Mouse (Mus musculus): ENCODE data around the gene Ak6. TPM values are rescaled to one million over a fixed set of nuclear protein-coding genes. Genes with fewer than 3 reads are reported as not detected.

The Ak6 gene
- 368 and 379 TPM in 2 replicates for polyA plus RNA-seq (2015; fragmentation: Nextera tagmentation; extraction: Ambion mirVana)

DNA sequence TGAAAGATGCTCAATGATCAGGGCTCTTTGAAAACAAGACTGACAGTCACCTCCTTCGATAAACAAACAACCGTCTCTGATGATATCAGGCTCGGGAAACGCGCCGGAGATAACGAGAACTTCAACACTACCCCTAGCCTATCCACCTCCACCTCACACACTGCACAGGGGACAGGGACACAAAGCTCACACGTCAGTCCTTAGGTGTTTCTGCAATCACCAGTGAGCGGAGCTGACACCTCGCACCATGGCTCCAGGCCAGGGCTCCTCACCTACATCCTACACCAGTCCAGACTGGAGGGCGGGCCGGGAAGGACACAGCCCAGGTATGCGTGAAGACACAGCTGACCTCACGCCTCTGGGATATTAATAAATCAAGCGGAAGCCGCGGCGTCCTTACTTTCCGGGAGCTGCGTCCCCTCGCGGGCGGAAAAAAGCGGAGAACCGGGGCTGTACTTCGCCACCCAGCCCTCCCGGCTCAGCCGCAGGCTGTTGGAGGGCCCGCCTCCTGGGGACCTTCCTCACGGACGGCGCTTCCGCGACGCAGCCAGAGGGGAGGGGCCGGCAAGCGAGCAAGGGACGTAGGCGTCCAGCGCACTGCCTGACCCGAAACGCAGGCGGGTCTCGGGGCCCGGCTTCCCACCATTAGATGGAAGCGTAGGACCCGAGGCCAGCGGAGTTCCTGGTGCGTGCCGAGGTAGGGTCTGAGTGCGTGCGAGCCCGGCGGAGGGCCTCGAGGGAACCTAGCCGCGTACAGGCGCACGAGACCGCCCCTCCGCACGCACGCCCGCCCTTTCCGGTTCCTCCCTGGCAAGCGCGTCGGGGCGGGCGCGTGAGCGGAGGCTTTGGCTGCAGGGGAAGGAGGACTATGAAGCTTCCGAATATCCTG lies at the start of gene Ak6, which contains the start of gene Rad17:
TSS of gene Ak6 (plus strand) at position 430 of the 889 bp plus-strand sequence.
TSS of gene Rad17 (minus strand) at position 502 of the 889 bp plus-strand sequence.
- Histone ChIP-seq H3K4me2 (peak within 1 kb of the TSS; percentile 86), H3K9ac (peak within 1 kb of the TSS; percentile 90)
- under 1% methylated on average over 58 of the region's 73 CpGs for WGBS

DNA sequence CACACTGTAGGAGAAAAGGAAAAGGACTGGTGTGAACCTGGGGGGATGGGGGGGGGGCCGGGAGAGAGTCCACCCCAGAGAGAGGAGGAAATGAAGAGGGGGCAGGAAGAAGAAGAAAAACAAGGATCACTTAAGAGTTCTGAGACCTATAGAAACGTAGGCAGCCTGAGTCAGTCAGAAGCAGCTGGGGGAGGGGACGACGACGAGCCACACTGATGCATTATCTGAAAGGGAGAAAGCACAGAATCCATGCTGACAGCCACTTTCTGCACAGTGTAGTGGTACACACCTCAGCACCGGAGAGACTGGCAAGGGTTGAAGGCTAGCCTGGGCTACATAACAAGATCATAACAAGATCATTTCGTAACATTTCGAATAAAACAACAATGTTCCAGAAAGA lies 49.7 kb upstream of the Ak6 start:
- no peak overlapping the region for H3K9ac ChIP-seq
- H3K4me1 ChIP-seq, result no peaks in the 10 kb centered on the region
- no peaks in the 10 kb centered on the region for H3K27me3 ChIP-seq
- no peak for ATAC-seq
- no peaks in the 10 kb centered on the region for H3K9me3 ChIP-seq (replicated peaks)
- no peaks in the 10 kb centered on the region for H3K36me3 ChIP-seq (ENCODE audit: poor library complexity, severe bottlenecking)
- no peak overlapping the region for H3K27ac ChIP-seq
- H3K4me3 ChIP-seq, result no peak overlapping the region
- no peak overlapping the region for H3K4me2 ChIP-seq
- 76% methylated on average over 8 of the region's 8 CpGs for WGBS

More for the DNA sequence above, at the start of gene Ak6, which contains the start of gene Rad17:
- peaks cover 14% of the 10 kb centered on the region for H3K4me1 ChIP-seq
- no peaks in the 10 kb centered on the region for H3K27me3 ChIP-seq
- ATAC-seq, result peak; percentile 99
- peaks cover 22% of the 10 kb centered on the region for H3K36me3 ChIP-seq (ENCODE audit: poor library complexity, severe bottlenecking)
- H3K27ac ChIP-seq, result peak within 1 kb of the TSS; percentile 97
- no peaks in the 10 kb centered on the region for H3K9me3 ChIP-seq (replicated peaks)
- H3K4me3 ChIP-seq, result peak within 1 kb of the TSS; percentile 97

DNA sequence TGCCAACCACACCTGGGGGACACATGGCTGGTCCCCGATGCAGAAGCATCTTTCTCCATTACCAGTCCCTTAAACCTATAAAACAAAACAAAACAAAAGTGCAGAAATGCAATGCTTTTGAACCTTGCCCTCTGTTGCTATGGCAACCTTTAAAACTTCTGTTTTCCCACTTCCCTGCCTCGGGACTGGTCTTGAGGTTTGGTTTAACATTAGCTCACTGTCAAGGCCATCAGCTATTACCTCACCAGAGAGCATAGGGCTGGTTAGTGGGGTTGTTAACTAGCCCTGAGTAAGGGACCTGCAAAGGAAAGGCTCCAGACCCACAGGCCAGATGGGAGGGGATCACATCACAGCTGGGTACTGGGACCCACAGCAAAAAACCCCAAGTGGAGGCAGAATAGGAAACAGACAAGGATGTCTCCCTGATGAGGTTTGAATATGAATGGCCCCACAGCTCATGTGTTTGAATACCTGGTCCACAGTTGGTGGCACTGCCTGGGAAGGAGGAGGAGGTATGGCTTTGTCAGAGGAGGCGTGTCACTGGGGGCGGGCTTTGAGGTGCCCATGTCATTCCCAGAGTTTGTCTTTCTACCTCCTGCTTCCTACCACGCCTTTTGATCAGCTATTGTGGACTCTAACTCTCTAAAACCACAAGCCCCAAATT lies 48.4 kb upstream of the Ak6 start:
- Histone ChIP-seq H3K27me3 (no peaks in the 10 kb centered on the region), H3K27ac (no peak overlapping the region), H3K4me3 (no peak overlapping the region), H3K9me3 (replicated peaks) (no peaks in the 10 kb centered on the region), H3K9ac (no peak overlapping the region), H3K4me1 (no peaks in the 10 kb centered on the region), H3K36me3 (ENCODE audit: poor library complexity, severe bottlenecking) (no peaks in the 10 kb centered on the region), H3K4me2 (no peak overlapping the region)
- 63% methylated on average over 5 of the region's 5 CpGs for WGBS
- no peak for ATAC-seq

DNA sequence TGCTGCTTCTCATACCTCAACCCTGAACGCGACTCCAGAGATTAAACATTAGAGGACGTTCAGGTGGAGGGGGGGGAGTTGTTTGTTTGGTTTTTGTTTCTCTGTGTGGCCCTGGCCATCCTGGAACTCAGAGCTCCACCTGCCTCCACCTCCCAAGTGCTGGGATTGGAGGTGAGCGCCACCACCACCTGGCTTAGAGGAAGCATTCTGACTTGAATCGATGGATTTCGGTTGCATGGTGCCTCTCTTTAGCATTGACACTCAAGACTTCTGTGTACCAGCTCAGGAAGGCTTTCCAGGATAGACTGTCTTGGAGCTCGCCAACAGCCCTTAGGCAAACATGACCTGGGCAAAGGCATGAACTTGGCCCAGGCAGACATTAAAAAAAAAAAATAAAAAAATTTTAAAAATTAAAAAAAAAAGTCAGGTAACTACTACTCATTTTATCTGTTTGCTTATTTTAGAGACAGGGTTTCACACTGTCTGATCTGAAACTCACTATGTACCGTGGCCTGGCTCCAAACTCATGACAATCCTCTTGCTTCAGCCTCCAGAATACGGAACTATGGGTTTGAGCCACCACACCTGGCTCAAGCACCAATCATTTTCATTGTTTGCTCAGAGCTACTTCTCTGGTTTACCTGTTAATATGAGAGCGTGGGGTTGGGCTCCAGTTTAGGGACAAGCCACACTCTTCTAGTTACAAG lies 47.6 kb upstream of the Ak6 start:
- H3K4me3 ChIP-seq, result no peak overlapping the region
- H3K4me1 ChIP-seq, result no peaks in the 10 kb centered on the region
- no peak overlapping the region for H3K4me2 ChIP-seq
- no peak overlapping the region for H3K27ac ChIP-seq
- H3K36me3 ChIP-seq (ENCODE audit: poor library complexity, severe bottlenecking), result no peaks in the 10 kb centered on the region
- no peaks in the 10 kb centered on the region for H3K27me3 ChIP-seq
- no peak for ATAC-seq
- WGBS, result 89% methylated on average over 10 of the region's 10 CpGs
- H3K9me3 ChIP-seq (replicated peaks), result no peaks in the 10 kb centered on the region
- no peak overlapping the region for H3K9ac ChIP-seq

DNA sequence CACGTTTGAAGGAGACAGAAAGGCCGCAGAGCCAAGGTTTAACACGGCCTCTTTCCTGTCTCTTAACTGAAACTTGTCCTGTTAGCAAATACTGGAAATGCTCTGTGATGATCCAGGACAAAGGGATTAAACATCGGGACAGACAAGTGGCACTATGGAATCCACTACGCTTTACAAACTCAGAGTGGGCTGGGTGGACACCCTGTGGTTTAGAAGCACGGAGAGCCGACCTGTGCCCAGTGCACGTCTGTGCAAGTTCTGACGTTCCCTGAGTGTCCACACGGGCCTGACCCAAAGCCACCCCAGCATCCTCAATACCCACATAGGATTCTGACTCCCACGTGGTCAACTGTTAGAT lies 47.1 kb upstream of the Ak6 start:
- H3K4me2 ChIP-seq, result no peak overlapping the region
- no peak overlapping the region for H3K27ac ChIP-seq
- H3K9ac ChIP-seq, result no peak overlapping the region
- WGBS, result 92% methylated on average over 11 of the region's 11 CpGs
- no peaks in the 10 kb centered on the region for H3K36me3 ChIP-seq (ENCODE audit: poor library complexity, severe bottlenecking)
- ATAC-seq, result no peak
- H3K4me3 ChIP-seq, result no peak overlapping the region
- no peaks in the 10 kb centered on the region for H3K27me3 ChIP-seq
- H3K9me3 ChIP-seq (replicated peaks), result no peaks in the 10 kb centered on the region
- H3K4me1 ChIP-seq, result no peaks in the 10 kb centered on the region

DNA sequence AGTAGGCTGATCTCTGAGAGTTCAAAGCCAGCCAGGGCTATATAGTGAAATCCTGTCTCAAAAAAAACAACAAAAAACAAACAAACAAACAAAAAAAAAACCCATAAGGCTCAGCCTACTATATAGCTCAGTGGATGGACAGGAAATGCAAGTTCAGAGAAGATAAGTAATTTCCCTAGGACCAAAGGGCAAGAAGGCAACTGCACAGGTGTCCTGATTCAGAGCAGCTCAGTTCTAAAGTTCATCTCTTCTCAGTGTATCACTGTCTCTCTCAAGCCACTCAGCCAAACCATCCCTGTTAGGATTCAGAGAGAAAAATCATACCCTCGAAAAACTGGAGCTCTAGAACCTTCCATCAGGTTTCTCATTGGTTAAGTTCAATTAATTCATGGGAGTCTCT lies 44.9 kb upstream of the Ak6 start:
- Histone ChIP-seq H3K4me2 (no peak overlapping the region), H3K9me3 (replicated peaks) (no peaks in the 10 kb centered on the region), H3K4me3 (no peak overlapping the region), H3K27ac (no peak overlapping the region), H3K9ac (no peak overlapping the region), H3K36me3 (ENCODE audit: poor library complexity, severe bottlenecking) (no peaks in the 10 kb centered on the region), H3K27me3 (no peaks in the 10 kb centered on the region), H3K4me1 (no peaks in the 10 kb centered on the region)
- no peak for ATAC-seq
- WGBS, result 73% methylated on average over 1 of the region's 1 CpGs

DNA sequence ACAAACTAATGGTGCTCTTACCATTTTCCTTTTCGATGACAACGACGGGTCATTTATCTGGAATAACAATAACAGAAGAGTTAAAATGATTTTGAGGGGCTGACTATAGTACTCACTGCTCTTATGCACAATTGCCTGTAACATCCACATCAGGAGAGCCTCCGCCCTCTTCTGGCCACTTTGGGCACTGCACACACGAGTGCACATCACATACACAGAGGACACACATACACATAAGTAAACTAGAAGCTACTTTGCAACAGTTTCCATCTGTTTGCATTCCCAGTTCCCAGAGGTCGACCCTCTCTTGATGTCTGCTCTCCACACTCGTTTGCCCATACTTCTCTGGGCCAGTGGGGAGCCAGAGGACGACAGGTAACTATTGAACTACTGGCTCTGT lies 43.0 kb upstream of the Ak6 start:
- Histone ChIP-seq H3K9me3 (replicated peaks) (no peaks in the 10 kb centered on the region), H3K36me3 (ENCODE audit: poor library complexity, severe bottlenecking) (0 out of 2 replicates have a peak, but pooled peaks cover 3% of the 10 kb centered on the region), H3K4me1 (no peaks in the 10 kb centered on the region), H3K27me3 (no peaks in the 10 kb centered on the region), H3K4me2 (no peak overlapping the region), H3K9ac (no peak overlapping the region), H3K4me3 (no peak overlapping the region), H3K27ac (no peak overlapping the region)
- no peak for ATAC-seq
- 90% methylated on average over 8 of the region's 8 CpGs for WGBS

DNA sequence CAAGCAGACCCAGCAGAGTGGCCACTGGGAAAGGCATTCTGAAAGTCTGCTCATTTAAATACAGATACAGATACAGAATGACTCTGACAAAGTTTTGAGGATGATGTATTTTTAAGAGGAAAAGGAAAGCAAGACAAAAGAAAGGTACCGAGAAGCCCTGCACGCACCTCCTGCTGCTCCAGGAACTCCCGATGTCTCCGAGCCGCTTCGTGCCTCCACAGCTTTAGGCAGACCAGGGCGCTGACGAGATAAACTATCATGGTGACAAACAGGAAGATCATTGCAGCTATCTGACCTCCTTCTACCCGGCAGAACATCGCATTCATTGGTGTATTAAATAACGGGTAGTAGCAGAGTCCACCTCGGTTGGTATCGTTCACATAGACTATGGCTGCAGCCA lies 39.5 kb upstream of the Ak6 start:
- Histone ChIP-seq H3K36me3 (ENCODE audit: poor library complexity, severe bottlenecking) (0 out of 2 replicates have a peak, but pooled peaks cover 3% of the 10 kb centered on the region), H3K4me2 (no peak overlapping the region), H3K27ac (no peak overlapping the region), H3K4me3 (no peak overlapping the region), H3K27me3 (peaks cover 10% of the 10 kb centered on the region), H3K9me3 (replicated peaks) (no peaks in the 10 kb centered on the region), H3K4me1 (0 out of 2 replicates have a peak, but pooled peaks cover under 1% of the 10 kb centered on the region), H3K9ac (no peak overlapping the region)
- WGBS, result 95% methylated on average over 13 of the region's 13 CpGs
- ATAC-seq, result no peak

DNA sequence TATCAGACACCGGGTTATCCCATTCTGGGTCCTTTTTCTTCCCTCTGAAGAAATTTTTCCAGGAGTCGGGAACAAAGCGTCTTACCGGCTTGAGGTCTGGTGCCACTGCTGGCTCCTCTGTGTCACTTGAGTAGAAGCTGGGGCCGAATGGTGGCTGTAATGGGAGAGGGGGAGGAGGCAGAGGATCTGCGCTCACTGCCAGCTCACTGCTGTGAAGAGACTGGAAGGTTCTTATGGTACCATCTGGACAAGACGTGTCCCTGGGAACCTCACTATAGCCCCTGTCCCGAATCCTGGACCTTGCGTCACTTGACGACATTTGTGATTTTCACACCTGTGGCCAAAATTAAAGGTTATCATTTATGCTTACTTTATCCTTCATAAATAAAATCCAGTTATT lies 38.5 kb upstream of the Ak6 start:
- 90% methylated on average over 10 of the region's 10 CpGs for WGBS
- no peak for ATAC-seq
- H3K27me3 ChIP-seq, result peaks cover 18% of the 10 kb centered on the region
- H3K9ac ChIP-seq, result no peak overlapping the region
- no peak overlapping the region for H3K4me3 ChIP-seq
- H3K36me3 ChIP-seq (ENCODE audit: poor library complexity, severe bottlenecking), result peaks cover 4% of the 10 kb centered on the region
- H3K9me3 ChIP-seq (replicated peaks), result no peaks in the 10 kb centered on the region
- H3K27ac ChIP-seq, result no peak overlapping the region
- no peak overlapping the region for H3K4me2 ChIP-seq
- peaks cover 8% of the 10 kb centered on the region for H3K4me1 ChIP-seq

DNA sequence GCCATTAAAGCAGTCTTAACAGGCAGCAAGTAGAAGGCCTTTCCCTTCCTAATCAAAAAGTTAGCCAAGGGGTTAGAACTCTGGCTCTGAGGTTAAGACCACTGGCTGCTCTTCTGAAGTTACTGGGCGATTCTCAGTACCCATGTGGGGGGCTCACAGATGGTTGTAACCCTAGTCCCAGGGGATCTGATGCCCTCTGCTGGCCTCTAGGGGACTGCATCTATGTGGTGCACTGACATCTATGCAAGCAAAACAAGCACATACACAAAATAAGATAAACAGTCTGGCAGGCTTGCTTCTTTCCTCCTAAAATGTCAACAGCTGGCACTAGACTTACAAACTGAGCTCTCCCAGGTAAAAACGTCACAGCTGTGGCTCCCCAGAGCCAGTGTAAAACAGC lies 37.9 kb upstream of the Ak6 start:
- Histone ChIP-seq H3K27me3 (peaks cover 23% of the 10 kb centered on the region), H3K4me1 (peaks cover 8% of the 10 kb centered on the region), H3K27ac (no peak overlapping the region), H3K36me3 (ENCODE audit: poor library complexity, severe bottlenecking) (peaks cover 10% of the 10 kb centered on the region), H3K9ac (no peak overlapping the region), H3K4me2 (no peak overlapping the region), H3K4me3 (no peak overlapping the region), H3K9me3 (replicated peaks) (no peaks in the 10 kb centered on the region)
- ATAC-seq, result no peak
- 62% methylated on average over 2 of the region's 2 CpGs for WGBS

DNA sequence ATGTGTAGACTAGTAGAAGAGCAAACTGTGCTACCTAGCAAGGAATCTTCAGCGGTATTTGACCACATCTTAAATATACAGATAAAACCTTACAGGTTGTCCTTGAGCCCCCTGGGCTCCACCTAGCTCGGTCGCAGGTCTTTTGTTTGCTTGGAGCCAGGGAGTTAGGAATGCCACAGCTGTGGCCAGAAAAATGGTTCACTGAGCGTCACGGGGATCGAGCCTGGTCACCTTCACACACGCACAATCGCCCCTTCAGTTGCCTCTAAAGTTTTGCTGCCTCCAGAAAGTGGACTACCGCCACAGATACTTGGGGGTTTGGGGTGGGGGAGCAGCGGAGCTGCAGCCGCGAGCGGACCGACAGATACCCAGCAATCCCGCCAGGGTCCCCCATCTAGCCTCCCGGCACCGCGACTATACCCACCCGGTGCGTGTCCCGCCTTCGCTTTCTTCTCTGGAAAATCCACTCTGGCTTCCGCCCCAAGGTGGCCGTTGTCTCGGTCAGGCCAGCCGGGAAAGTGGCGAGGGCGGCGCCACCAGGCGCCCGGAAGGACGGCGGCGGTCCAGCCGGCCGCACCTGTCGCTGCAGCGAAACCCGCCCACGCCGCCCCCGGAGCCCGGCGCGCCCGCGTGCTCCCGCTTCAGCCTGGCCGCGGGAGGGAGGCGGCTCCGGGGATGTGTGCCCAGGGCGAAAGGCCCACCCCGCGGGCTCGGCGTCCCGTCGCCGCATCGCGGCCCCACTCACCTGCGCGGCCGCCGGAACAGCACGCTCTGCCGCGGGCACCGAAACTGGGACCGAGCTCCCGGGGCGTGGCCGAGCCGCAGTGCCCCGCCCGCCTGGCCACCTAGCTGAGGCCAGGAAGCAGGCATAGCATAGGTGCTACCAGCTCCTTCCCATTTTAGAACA lies 34.3 kb upstream of the Ak6 start, which contains the start of gene Marveld2:
TSS of gene Marveld2 (minus strand) at position 791 of the 907 bp plus-strand sequence.
- peak within 1 kb of the TSS; percentile 95 for H3K4me2 ChIP-seq
- H3K36me3 ChIP-seq (ENCODE audit: poor library complexity, severe bottlenecking), result peaks cover 34% of the 10 kb centered on the region
- peaks cover 8% of the 10 kb centered on the region for H3K4me1 ChIP-seq
- H3K9me3 ChIP-seq (replicated peaks), result no peaks in the 10 kb centered on the region
- peak within 1 kb of the TSS; percentile 60 for H3K4me3 ChIP-seq
- H3K27me3 ChIP-seq, result peaks cover 23% of the 10 kb centered on the region
- peak; percentile 61 for ATAC-seq
- H3K27ac ChIP-seq, result no peak within 1 kb of the TSS
- WGBS, result 1% methylated on average over 61 of the region's 77 CpGs
- H3K9ac ChIP-seq, result peak within 1 kb of the TSS; percentile 71

All from forebrain, embryonic 13.5 days (tissue).